In the genomic region with DNA sequence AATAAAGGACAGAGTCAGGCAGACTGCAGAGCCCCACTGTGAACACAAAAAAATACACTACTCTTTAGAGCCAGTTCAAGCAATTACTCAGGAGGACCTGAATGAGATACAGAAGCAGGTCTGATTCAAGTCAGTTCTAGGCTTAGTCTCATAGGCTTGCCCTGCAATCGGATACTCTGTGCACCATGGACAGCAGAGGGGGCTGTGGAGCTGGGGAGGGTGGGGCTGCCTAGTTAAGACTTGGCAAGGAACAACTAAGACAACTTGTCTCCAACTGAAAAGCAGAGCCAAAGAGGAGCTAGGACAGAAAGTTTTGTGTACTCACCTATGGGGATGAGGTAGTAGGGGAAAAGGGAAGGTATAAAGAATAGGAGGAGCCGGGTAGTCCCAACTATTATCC, we compare ENCODE assay signal across 9 mouse cellular contexts. TPM values are rescaled to one million over a fixed set of nuclear protein-coding genes. Genes with fewer than 3 reads are reported as not detected.
DNase-seq lines count a peak whose midpoint lies in the region; ATAC-seq and TF ChIP-seq lines count a peak whose summit lies in the region.
"Had no signal": no experiment of that assay in that cellular context is flagged by ENCODE, and none has a peak within 500 bp of the region (broad histone marks: within the 10 kb centered on the region; RNA-seq: fewer than 3 reads in every experiment).

No protein-coding gene starts in this region.

- H3K4me1 ChIP-seq in bone marrow, adult 2 months (ENCODE audit: control insufficient read depth, insufficient read depth, low read length), result peaks cover 2% of the 10 kb centered on the region; the same call in 1 of the 2 replicates
- H3K4me1 ChIP-seq in hindbrain, embryonic 12.5 days, result peaks cover 13% of the 10 kb centered on the region
- H3K4me1 ChIP-seq in midbrain, embryonic 10.5 days, result peaks cover 35% of the 10 kb centered on the region

- no peak overlapping the region for H3K4me2 ChIP-seq in hindbrain, embryonic 12.5 days (replicated peaks)
- H3K4me2 ChIP-seq: hindbrain, embryonic 15.5 days had no signal

- H3K4me3 ChIP-seq in bone marrow, adult 2 months (replicated peaks; ENCODE audit: control insufficient read depth, low read depth, low read length), result no peak overlapping the region
- H3K4me3 ChIP-seq in hindbrain, embryonic 12.5 days, result no peak overlapping the region
- H3K4me3 ChIP-seq in midbrain, embryonic 10.5 days, result no peak overlapping the region
- H3K4me3 ChIP-seq: hindbrain, embryonic 15.5 days had no signal

- peak; percentile 45 for ATAC-seq in frontal cortex, adult (ENCODE audit: low TSS enrichment)
- ATAC-seq in megakaryocyte-erythroid progenitor cell, adult 5-6 weeks (replicated peaks; ENCODE audit: low FRiP score, low TSS enrichment, poor library complexity, severe bottlenecking), result peak; percentile 76
- ATAC-seq in hindbrain, embryonic 12.5 days (ENCODE audit: low FRiP score), result no peak

- H3K27me3 ChIP-seq in hindbrain, embryonic 12.5 days, result no peaks in the 10 kb centered on the region
- no peaks in the 10 kb centered on the region for H3K27me3 ChIP-seq in midbrain, embryonic 10.5 days (ENCODE audit: low read depth, poor library complexity, severe bottlenecking)
- H3K27me3 ChIP-seq: hindbrain, embryonic 15.5 days had no signal

- no peak overlapping the region for H3K27ac ChIP-seq in bone marrow, adult 2 months (ENCODE audit: control insufficient read depth, insufficient read depth, low read depth, low read length, poor library complexity)
- no peak overlapping the region for H3K27ac ChIP-seq in hindbrain, embryonic 12.5 days
- no peak overlapping the region for H3K27ac ChIP-seq in midbrain, embryonic 10.5 days (replicated peaks)
- H3K27ac ChIP-seq: hindbrain, embryonic 15.5 days had no signal

- no peak for DNase-seq in frontal cortex, postnatal 25 days (ENCODE audit: low spot score in 2 of 2)
- peak; percentile 50 for DNase-seq in A20 (ENCODE audit: low read depth, low spot score)
- DNase-seq in heart, postnatal 4 days, result peak; percentile 80
- no peak for DNase-seq in midbrain, embryonic 10.5 days (ENCODE audit: low spot score)

- TF ChIP-seq CTCF in bone marrow, adult 2 months (IDR thresholded peaks at IDR 0.05; ENCODE audit: control insufficient read depth, insufficient read depth, low read length), result peak; percentile 62

- WGBS in bone marrow, adult 2 months, result 43% methylated on average over 2 of the region's 2 CpGs
- WGBS in hindbrain, embryonic 12.5 days, result 59% methylated on average over 2 of the region's 2 CpGs
- WGBS in midbrain, embryonic 10.5 days, result 54% methylated on average over 2 of the region's 2 CpGs

- peaks cover 47% of the 10 kb centered on the region for H3K36me3 ChIP-seq in hindbrain, embryonic 12.5 days
- peaks cover 39% of the 10 kb centered on the region for H3K36me3 ChIP-seq in midbrain, embryonic 10.5 days

- H3K9ac ChIP-seq in hindbrain, embryonic 12.5 days, result no peak overlapping the region
- H3K9ac ChIP-seq: hindbrain, embryonic 15.5 days had no signal

- no peak for TF ChIP-seq POLR2A in bone marrow, adult 2 months (IDR thresholded peaks at IDR 0.05; ENCODE audit: borderline replicate concordance, control insufficient read depth, low read depth, low read length)

- no peaks in the 10 kb centered on the region for H3K9me3 ChIP-seq in hindbrain, embryonic 12.5 days (replicated peaks)
- H3K9me3 ChIP-seq in midbrain, embryonic 10.5 days (replicated peaks), result no peaks in the 10 kb centered on the region
- H3K9me3 ChIP-seq: hindbrain, embryonic 15.5 days had no signal

RNA-seq across cellular contexts. Expression of gene Hsd11b2, which starts 13.2 kb away (rescaled TPM):
- polyA plus RNA-seq in bone marrow, adult 2 months (2011; ENCODE audit: insufficient read depth, insufficient read length, low replicate concordance, missing spikeins), result 0.82 TPM in 1 of 2 replicates, not detected in the other
- under 1 TPM; 0.43 to 0.52 TPM for total RNA-seq in heart, postnatal 4 days (2021)
- 0.20 TPM in 1 of 2 replicates, not detected in the other for total RNA-seq in megakaryocyte-erythroid progenitor cell, adult 5-6 weeks (2014; fragmentation: Nextera tagmentation)
- total RNA-seq in megakaryocyte-erythroid progenitor cell, adult 5-6 weeks (2017), result 0.19 TPM in 1 of 2 replicates, not detected in the other
- polyA plus RNA-seq in hindbrain, embryonic 12.5 days (2016; fragmentation: Nextera tagmentation; extraction: Ambion mirVana), result 24.2 and 24.7 TPM in 2 replicates
- polyA plus RNA-seq in midbrain, embryonic 10.5 days (2016; fragmentation: Nextera tagmentation; extraction: Ambion mirVana), result 28.8 and 30.2 TPM in 2 replicates

RNA-seq across cellular contexts. Expression of gene Atp6v0d1, which starts 34.1 kb away (rescaled TPM):
- 37.5 and 58.3 TPM in 2 replicates for polyA plus RNA-seq in bone marrow, adult 2 months (2011; ENCODE audit: insufficient read depth, insufficient read length, low replicate concordance, missing spikeins)
- 10 to 100 TPM; 58.2 to 59.5 TPM for total RNA-seq in heart, postnatal 4 days (2021)
- 51.9 and 70.3 TPM in 2 replicates for total RNA-seq in megakaryocyte-erythroid progenitor cell, adult 5-6 weeks (2014; fragmentation: Nextera tagmentation)
- total RNA-seq in megakaryocyte-erythroid progenitor cell, adult 5-6 weeks (2017), result 21.0 and 32.0 TPM in 2 replicates
- polyA plus RNA-seq in hindbrain, embryonic 12.5 days (2016; fragmentation: Nextera tagmentation; extraction: Ambion mirVana), result 117 and 127 TPM in 2 replicates
- polyA plus RNA-seq in midbrain, embryonic 10.5 days (2016; fragmentation: Nextera tagmentation; extraction: Ambion mirVana), result 85.4 and 101 TPM in 2 replicates

RNA-seq across cellular contexts. Expression of gene Zdhhc1, which starts 35.1 kb away (rescaled TPM):
- polyA plus RNA-seq in bone marrow, adult 2 months (2011; ENCODE audit: insufficient read depth, insufficient read length, low replicate concordance, missing spikeins), result 7.3 and 10.1 TPM in 2 replicates
- total RNA-seq in heart, postnatal 4 days (2021), result 10 to 100 TPM; 14.6 to 15.9 TPM
- 8.4 and 12.8 TPM in 2 replicates for total RNA-seq in megakaryocyte-erythroid progenitor cell, adult 5-6 weeks (2014; fragmentation: Nextera tagmentation)
- 2.2 and 3.8 TPM in 2 replicates for total RNA-seq in megakaryocyte-erythroid progenitor cell, adult 5-6 weeks (2017)
- 35.8 and 36.1 TPM in 2 replicates for polyA plus RNA-seq in hindbrain, embryonic 12.5 days (2016; fragmentation: Nextera tagmentation; extraction: Ambion mirVana)
- polyA plus RNA-seq in midbrain, embryonic 10.5 days (2016; fragmentation: Nextera tagmentation; extraction: Ambion mirVana), result 18.6 and 24.0 TPM in 2 replicates

Comparison
In these comparisons a context has a peak if more than half of its experiments do, and no peak if none do; other contexts are left out.
1. DNase-seq: peak in A20 (single experiment) and heart, postnatal 4 days (single experiment); none in frontal cortex, postnatal 25 days (0 of 2) and midbrain, embryonic 10.5 days (single experiment).
2. RNA of gene Hsd11b2, which starts 13.2 kb away (polyA plus RNA-seq): 28.8 to 30.2 TPM in midbrain, embryonic 10.5 days and 24.2 to 24.7 TPM in hindbrain, embryonic 12.5 days; 0.82 TPM in bone marrow, adult 2 months; every median in the first group is over 10 times any median in the second.